Mouse (Mus musculus) MEL (cell line): Measurements from ENCODE around the gene Tnfsf10. TPM values are rescaled to one million over a fixed set of nuclear protein-coding genes. Genes with fewer than 3 reads are reported as not detected.
A peak's percentile ranks its signal among the peaks of the same experiment; 100 is the strongest.

Experiments used
- DNase-seq: peaks from one replicate; pipeline ENCODE4 v3.0.0; 2011; ENCODE audit warnings: low read depth, low spot score
- H3K27ac ChIP-seq: 2 replicates; pipeline ENCODE4 v1.5.1; 2012; ENCODE audit warnings: low read depth, mild to moderate bottlenecking, control low read depth, low read length, moderate library complexity; ENCODE audit not compliant: control insufficient read depth
- H3K27me3 ChIP-seq, 2 experiments: fragments of 150-350 bp in 1 of 2; sonication (generic) in 1 of 2; 2 replicates each; pipeline ENCODE4 v1.6.1; 2012; ENCODE audit warnings: low read length in 2 of 2, mild to moderate bottlenecking in 2 of 2, improper control_type of control experiment in 1 of 2, moderate library complexity in 1 of 2; ENCODE audit not compliant: insufficient read depth in 2 of 2, control insufficient read depth in 1 of 2
- H3K36me3 ChIP-seq, 2 experiments: 2 replicates each; pipeline ENCODE4 v1.6.1; 2012 to 2014; ENCODE audit warnings: low read length in 2 of 2, improper control_type of control experiment in 1 of 2, inconsistent platforms in 1 of 2, mild to moderate bottlenecking in 1 of 2; ENCODE audit not compliant: insufficient read depth in 2 of 2, control insufficient read depth in 1 of 2
- H3K4me1 ChIP-seq, 2 experiments: fragments of 150-350 bp in 1 of 2; sonication (generic) in 1 of 2; 2 replicates each; pipeline ENCODE4 v1.6.1; 2012; ENCODE audit warnings: low read length in 2 of 2, improper control_type of control experiment in 1 of 2, mild to moderate bottlenecking in 1 of 2; ENCODE audit not compliant: insufficient read depth in 2 of 2, control insufficient read depth in 1 of 2
- H3K4me3 ChIP-seq, 2 experiments: fragments of 150-350 bp in 1 of 2; sonication (generic) in 1 of 2; 2 replicates each; pipeline ENCODE4 v1.5.1; 2012; ENCODE audit warnings: low read depth in 2 of 2, low read length in 2 of 2, mild to moderate bottlenecking in 2 of 2, moderate library complexity in 2 of 2, control low read depth in 1 of 2, improper control_type of control experiment in 1 of 2; ENCODE audit not compliant: control insufficient read depth in 1 of 2, insufficient read depth in 1 of 2
- H3K79me2 ChIP-seq: 2 replicates; pipeline ENCODE4 v1.6.1; 2012; ENCODE audit warnings: mild to moderate bottlenecking, low read length, moderate library complexity; ENCODE audit not compliant: control insufficient read depth, poor library complexity, insufficient read depth
- H3K9ac ChIP-seq: 2 replicates; pipeline ENCODE4 v1.6.1; 2012; ENCODE audit warnings: low read depth, mild to moderate bottlenecking, control low read depth, low read length, moderate library complexity; ENCODE audit not compliant: control insufficient read depth, poor library complexity, severe bottlenecking
- H3K9me3 ChIP-seq: fragments of 150-350 bp; sonication (generic); replicated peaks from 2 replicates; pipeline ENCODE4 v1.6.1; 2012; ENCODE audit warnings: mild to moderate bottlenecking, low read length, improper control_type of control experiment, moderate library complexity; ENCODE audit not compliant: insufficient read depth
- CHD2 ChIP-seq: IDR thresholded peaks from 2 replicates; pipeline ENCODE4 v1.6.1; 2011; ENCODE audit warnings: low read length, improper control_type of control experiment
- CTCF ChIP-seq, 3 experiments: IDR thresholded peaks in 2 of 3; conservative IDR thresholded peaks in 1 of 3; 2 replicates each; pipeline ENCODE4 v1.5.1; 2011 to 2012; ENCODE audit warnings: low read length in 3 of 3, low read depth in 2 of 3, mild to moderate bottlenecking in 2 of 3, improper control_type of control experiment in 1 of 3, inconsistent platforms in 1 of 3, mixed read lengths in 1 of 3, moderate library complexity in 1 of 3; ENCODE audit not compliant: control insufficient read depth in 1 of 3, insufficient read depth in 1 of 3, poor library complexity in 1 of 3, severe bottlenecking in 1 of 3
- GATA1 ChIP-seq: IDR thresholded peaks from 2 replicates; pipeline ENCODE4 v1.6.1; 2011; ENCODE audit warnings: low read depth, low read length, improper control_type of control experiment
- JUND ChIP-seq: IDR thresholded peaks from 2 replicates; pipeline ENCODE4 v1.6.1; 2011; ENCODE audit warnings: low read depth, mild to moderate bottlenecking, improper control_type of control experiment, low read length
- MYB ChIP-seq: IDR thresholded peaks from 2 replicates; pipeline ENCODE4 v1.6.1; 2011; ENCODE audit warnings: mild to moderate bottlenecking, low read depth, low read length, improper control_type of control experiment
- NRF1 ChIP-seq: IDR thresholded peaks from 2 replicates; pipeline ENCODE4 v1.6.1; 2014; ENCODE audit warnings: low read depth, mild to moderate bottlenecking, inconsistent platforms, low read length, improper control_type of control experiment, moderate library complexity; ENCODE audit not compliant: poor library complexity, insufficient read depth, severe bottlenecking
- POLR2AphosphoS5 ChIP-seq: IDR thresholded peaks from 2 replicates; pipeline ENCODE4 v1.6.1; 2012; ENCODE audit warnings: low read depth, borderline replicate concordance, mild to moderate bottlenecking, inconsistent platforms, low read length, moderate library complexity, mixed read lengths
- RAD21 ChIP-seq: IDR thresholded peaks from 2 replicates; pipeline ENCODE4 v1.6.1; 2011; ENCODE audit warnings: mild to moderate bottlenecking, low read depth, low read length, improper control_type of control experiment
- RCOR1 ChIP-seq: IDR thresholded peaks from 2 replicates; pipeline ENCODE4 v1.6.1; 2012; ENCODE audit warnings: low read depth, mild to moderate bottlenecking, inconsistent platforms, low read length, improper control_type of control experiment
- SMC3 ChIP-seq: IDR thresholded peaks from 2 replicates; pipeline ENCODE4 v1.6.1; 2011; ENCODE audit warnings: low read depth, low read length, improper control_type of control experiment
- TBP ChIP-seq: IDR thresholded peaks from 2 replicates; pipeline ENCODE4 v1.8.0; 2011; ENCODE audit warnings: low read depth, low read length, improper control_type of control experiment
- USF1 ChIP-seq: IDR thresholded peaks from 2 replicates; pipeline ENCODE4 v1.6.1; 2014; ENCODE audit warnings: low read depth, mild to moderate bottlenecking, inconsistent platforms, low read length, improper control_type of control experiment, moderate library complexity
- ZMIZ1 ChIP-seq: IDR thresholded peaks from 2 replicates; pipeline ENCODE4 v1.6.1; 2012; ENCODE audit warnings: low read depth, mild to moderate bottlenecking, inconsistent platforms, low read length, improper control_type of control experiment, moderate library complexity
- ZNF384 ChIP-seq: IDR thresholded peaks from 2 replicates; pipeline ENCODE4 v1.6.1; 2012; ENCODE audit warnings: low read depth, mild to moderate bottlenecking, inconsistent platforms, low read length, improper control_type of control experiment
- polyA plus RNA-seq, 2 experiments: library from polyadenylated mRNA; stranded (reverse) in 1 of 2; unstranded in 1 of 2; fragments of >175 nt in 1 of 2; fragments of >200 nt in 1 of 2; gene quantifications; 2 replicates each; pipeline versions ENCODE4 v1.2.1 to v1.2.4; 2012; ENCODE audit warnings: low replicate concordance in 2 of 2, low read depth in 1 of 2; ENCODE audit not compliant: insufficient read length in 2 of 2, insufficient read depth in 1 of 2, missing spikeins in 1 of 2
- total RNA-seq: library from RNA; depleted of rRNA; stranded (reverse); fragments of 300-350 nt; gene quantifications from 2 replicates; pipeline ENCODE4 v1.2.3, GENCODE M21; 2012

The Tnfsf10 gene
- total and polyA plus RNA-seq, 3 experiments, result 0.04 to 0.06 TPM; not detected in 1

- no peak overlapping the region for H3K27ac ChIP-seq
- no peaks in the 10 kb centered on the region for H3K36me3 ChIP-seq
- TF ChIP-seq ZNF384 (no peak), CTCF (IDR thresholded peaks at IDR 0.05 in 2 of 3, conservative IDR thresholded peaks at IDR 0.05 in 1 of 3; ENCODE audit: control insufficient read depth in 1 of 3, insufficient read depth in 1 of 3, low read depth in 2 of 3, low read length in 3 of 3, poor library complexity in 1 of 3, severe bottlenecking in 1 of 3) (peak; percentile 24 to 34 (median 27)), RAD21 (peak; percentile 8)
- no peak overlapping the region for H3K4me3 ChIP-seq
- no peak overlapping the region for H3K9ac ChIP-seq
- no peaks in the 10 kb centered on the region for H3K4me1 ChIP-seq
- DNase-seq, result no peak
- no peaks in the 10 kb centered on the region for H3K79me2 ChIP-seq
- peaks cover 0 to 1% of the 10 kb centered on the region in 2 experiments; a peak in 1 of 4 replicates for H3K27me3 ChIP-seq
- no peaks in the 10 kb centered on the region for H3K9me3 ChIP-seq
Measured at GRCm38 (mm10) chr3:27284227-27284626, 32.6 kb upstream of the Tnfsf10 start.

GRCm38 (mm10) chr3:27285072-27285471, 31.8 kb upstream of the Tnfsf10 start:
- H3K79me2 ChIP-seq, result no peaks in the 10 kb centered on the region
- no peaks in the 10 kb centered on the region for H3K9me3 ChIP-seq
- peaks cover 0 to 1% of the 10 kb centered on the region in 2 experiments; a peak in 1 of 4 replicates for H3K27me3 ChIP-seq
- H3K4me3 ChIP-seq, result no peak overlapping the region
- TF ChIP-seq RCOR1, result no peak
- no peak for TF ChIP-seq CHD2
- TF ChIP-seq TBP, result no peak
- TF ChIP-seq MYB, result no peak
- no peak for TF ChIP-seq NRF1
- no peak for TF ChIP-seq JUND
- TF ChIP-seq ZMIZ1, result no peak
- TF ChIP-seq SMC3, result no peak
- no peak for TF ChIP-seq USF1
- DNase-seq, result no peak
- no peaks in the 10 kb centered on the region for H3K36me3 ChIP-seq
- no peak overlapping the region for H3K27ac ChIP-seq
- H3K9ac ChIP-seq, result no peak overlapping the region
- H3K4me1 ChIP-seq, result no peaks in the 10 kb centered on the region

- H3K36me3 ChIP-seq, result no peaks in the 10 kb centered on the region
- no peak overlapping the region for H3K27ac ChIP-seq
- no peaks in the 10 kb centered on the region for H3K9me3 ChIP-seq
- H3K4me3 ChIP-seq, result no peak overlapping the region
- H3K79me2 ChIP-seq, result no peaks in the 10 kb centered on the region
- TF ChIP-seq POLR2AphosphoS5 (no peak), GATA1 (no peak)
- no peak overlapping the region for H3K9ac ChIP-seq
- DNase-seq, result no peak
- H3K4me1 ChIP-seq, result no peaks in the 10 kb centered on the region; a peak in 1 of 4 replicates
- peaks cover 0 to 1% of the 10 kb centered on the region in 2 experiments; a peak in 1 of 4 replicates for H3K27me3 ChIP-seq
Measured at GRCm38 (mm10) chr3:27288301-27288700, 28.5 kb upstream of the Tnfsf10 start.
